Mouse (Mus musculus) midbrain, embryonic 14.5 days (tissue): ENCODE results near the gene Cit. TPM values are rescaled to one million over a fixed set of nuclear protein-coding genes. Genes with fewer than 3 reads are reported as not detected.

Source experiments
- ATAC-seq: fragments of 200-750 bp; cut with Nextera tagmentation; 2 replicates; pipeline ENCODE4 v1.8.0; 2017; ENCODE audit warnings: moderate number of reproducible peaks, moderate library complexity; ENCODE audit not compliant: low FRiP score, low TSS enrichment
- DNase-seq: peaks from one replicate; pipeline ENCODE4 v3.0.0-alpha.2; 2015
- H3K27ac ChIP-seq: fragments of 300-500 bp; sonication (generic); replicated peaks from 2 replicates; pipeline ENCODE4 v1.5.1; 2014; ENCODE audit warnings: mild to moderate bottlenecking, low read depth, low read length, moderate library complexity
- H3K27me3 ChIP-seq: fragments of 300-500 bp; sonication (generic); 2 replicates; pipeline ENCODE4 v1.6.1; 2014; ENCODE audit warnings: low read length, control low read depth, mixed read lengths; ENCODE audit not compliant: control insufficient read depth, insufficient read depth
- H3K36me3 ChIP-seq: fragments of 300-500 bp; sonication (generic); 2 replicates; pipeline ENCODE4 v1.6.1; 2014; ENCODE audit warnings: low read length, control low read depth; ENCODE audit not compliant: control insufficient read depth, insufficient read depth
- H3K4me1 ChIP-seq: fragments of 300-500 bp; sonication (generic); 2 replicates; pipeline ENCODE4 v1.6.1; 2014; ENCODE audit warnings: mild to moderate bottlenecking, antibody characterized with exemption, low read length, control low read depth; ENCODE audit not compliant: control insufficient read depth, insufficient read depth
- H3K4me2 ChIP-seq: fragments of 300-500 bp; sonication (generic); 2 replicates; pipeline ENCODE4 v1.6.1; 2014; ENCODE audit warnings: mild to moderate bottlenecking, low read length, moderate library complexity
- H3K4me3 ChIP-seq: fragments of 300-500 bp; sonication (generic); replicated peaks from 2 replicates; pipeline ENCODE4 v1.5.1; 2014; ENCODE audit warnings: low read depth, low read length
- H3K9ac ChIP-seq: fragments of 300-500 bp; sonication (generic); replicated peaks from 2 replicates; pipeline ENCODE4 v1.6.1; 2014; ENCODE audit warnings: mild to moderate bottlenecking, low read length, moderate library complexity
- H3K9me3 ChIP-seq: fragments of 300-500 bp; sonication (generic); 2 replicates; pipeline ENCODE4 v1.6.1; 2016; ENCODE audit warnings: low read length, control low read depth, mixed read lengths; ENCODE audit not compliant: control insufficient read depth
- WGBS: fragments of 180-500 bp; shearing (Covaris S2); extraction: QIAGEN DNeasy Blood & Tissue Kit; methylation state at CpG from one replicate; pipeline ENCODE4 v1.1.7; 2014; 5-methylcytosine and 5-hydroxymethylcytosine counted together
- polyA plus RNA-seq: library from polyadenylated mRNA; unstranded; fragments of >200 nt; fragmentation: Nextera tagmentation; extraction: Ambion mirVana; gene quantifications from 2 replicates; pipeline ENCODE4 v1.2.1, GENCODE M21; 2014

Cit gene
- polyA plus RNA-seq, 1 experiment from 2014 or later, result 17.0 TPM

GRCm38 (mm10) chr5:115872956-115873355, 27.9 kb downstream of the Cit start:
- no peaks in the 10 kb centered on the region for H3K27me3 ChIP-seq
- no peak overlapping the region for H3K9ac ChIP-seq
- no peak overlapping the region for H3K27ac ChIP-seq
- no peaks in the 10 kb centered on the region for H3K36me3 ChIP-seq
- H3K4me2 ChIP-seq, result no peak overlapping the region
- H3K4me1 ChIP-seq, result peaks cover 8% of the 10 kb centered on the region
- H3K9me3 ChIP-seq, result no peaks in the 10 kb centered on the region
- ATAC-seq, result no peak
- 83% methylated on average over 4 of the region's 4 CpGs for WGBS
- DNase-seq, result no peak
- no peak overlapping the region for H3K4me3 ChIP-seq

GRCm38 (mm10) chr5:115877425-115877824, 32.3 kb downstream of the Cit start:
- 99% methylated on average over 6 of the region's 6 CpGs for WGBS

GRCm38 (mm10) chr5:115882165-115882564, 37.1 kb downstream of the Cit start:
- ATAC-seq (no peak), DNase-seq (no peak)
- 94% methylated on average over 9 of the region's 9 CpGs for WGBS
- no peak overlapping the region for H3K27ac ChIP-seq
- no peaks in the 10 kb centered on the region for H3K27me3 ChIP-seq
- no peak overlapping the region for H3K4me2 ChIP-seq
- H3K9me3 ChIP-seq, result no peaks in the 10 kb centered on the region
- no peaks in the 10 kb centered on the region for H3K4me1 ChIP-seq
- no peak overlapping the region for H3K9ac ChIP-seq
- H3K36me3 ChIP-seq, result no peaks in the 10 kb centered on the region
- no peak overlapping the region for H3K4me3 ChIP-seq

More at GRCm38 (mm10) chr5:115877425-115877824, 32.3 kb downstream of the Cit start:
- no peaks in the 10 kb centered on the region for H3K27me3 ChIP-seq
- H3K27ac ChIP-seq, result no peak overlapping the region
- no peak overlapping the region for H3K4me2 ChIP-seq
- ATAC-seq (no peak), DNase-seq (no peak)
- H3K9ac ChIP-seq, result no peak overlapping the region
- H3K36me3 ChIP-seq, result no peaks in the 10 kb centered on the region
- no peaks in the 10 kb centered on the region for H3K9me3 ChIP-seq
- H3K4me3 ChIP-seq, result no peak overlapping the region
- H3K4me1 ChIP-seq, result no peaks in the 10 kb centered on the region

- no peak overlapping the region for H3K4me3 ChIP-seq
- H3K27ac ChIP-seq, result no peak overlapping the region
- no peaks in the 10 kb centered on the region for H3K4me1 ChIP-seq
- no peak overlapping the region for H3K9ac ChIP-seq
- DNase-seq (no peak), ATAC-seq (no peak)
- H3K27me3 ChIP-seq, result no peaks in the 10 kb centered on the region
- H3K9me3 ChIP-seq, result no peaks in the 10 kb centered on the region
- no peak overlapping the region for H3K4me2 ChIP-seq
- H3K36me3 ChIP-seq, result no peaks in the 10 kb centered on the region
- 92% methylated on average over 9 of the region's 9 CpGs for WGBS
Measured at GRCm38 (mm10) chr5:115884429-115884828, 39.4 kb downstream of the Cit start.

- no peaks in the 10 kb centered on the region for H3K36me3 ChIP-seq
- DNase-seq (no peak), ATAC-seq (no peak)
- H3K4me3 ChIP-seq, result no peak overlapping the region
- no peaks in the 10 kb centered on the region for H3K9me3 ChIP-seq
- no peaks in the 10 kb centered on the region for H3K4me1 ChIP-seq
- H3K4me2 ChIP-seq, result no peak overlapping the region
- no peaks in the 10 kb centered on the region for H3K27me3 ChIP-seq
- WGBS, result 70% methylated on average over 5 of the region's 5 CpGs
- no peak overlapping the region for H3K27ac ChIP-seq
- H3K9ac ChIP-seq, result no peak overlapping the region
Measured at GRCm38 (mm10) chr5:115893772-115894171, 48.7 kb downstream of the Cit start.

- 67% methylated on average over 9 of the region's 9 CpGs for WGBS
- H3K4me3 ChIP-seq, result no peak overlapping the region
- no peaks in the 10 kb centered on the region for H3K36me3 ChIP-seq
- H3K9me3 ChIP-seq, result no peaks in the 10 kb centered on the region
- DNase-seq, result peak; percentile 8
- H3K9ac ChIP-seq, result no peak overlapping the region
- H3K27ac ChIP-seq, result no peak overlapping the region
- no peaks in the 10 kb centered on the region for H3K27me3 ChIP-seq
- no peak overlapping the region for H3K4me2 ChIP-seq
- no peak for ATAC-seq
- H3K4me1 ChIP-seq, result no peaks in the 10 kb centered on the region
Measured at GRCm38 (mm10) chr5:115897036-115897435, 52.0 kb downstream of the Cit start.

- no peaks in the 10 kb centered on the region for H3K9me3 ChIP-seq
- H3K27me3 ChIP-seq, result no peaks in the 10 kb centered on the region
- ATAC-seq (peak; percentile 76), DNase-seq (peak; percentile 81)
- H3K36me3 ChIP-seq, result no peaks in the 10 kb centered on the region
- H3K4me2 ChIP-seq, result peak overlapping the region; percentile 80
- peaks cover 14% of the 10 kb centered on the region; the same call in 1 of the 2 replicates for H3K4me1 ChIP-seq
- H3K9ac ChIP-seq, result peak overlapping the region; percentile 49
- 3% methylated on average over 38 of the region's 38 CpGs for WGBS
- peak overlapping the region; percentile 70 for H3K27ac ChIP-seq
- peak overlapping the region; percentile 44 for H3K4me3 ChIP-seq
Measured at GRCm38 (mm10) chr5:115907037-115908009, 62.2 kb downstream of the Cit start.

GRCm38 (mm10) chr5:115908251-115908650, 63.2 kb downstream of the Cit start:
- H3K4me3 ChIP-seq, result peak overlapping the region; percentile 44
- peaks cover 14% of the 10 kb centered on the region; the same call in 1 of the 2 replicates for H3K4me1 ChIP-seq
- peak overlapping the region; percentile 49 for H3K9ac ChIP-seq
- H3K9me3 ChIP-seq, result no peaks in the 10 kb centered on the region
- 14% methylated on average over 10 of the region's 10 CpGs for WGBS
- no peaks in the 10 kb centered on the region for H3K27me3 ChIP-seq
- DNase-seq, result peak; percentile 88
- ATAC-seq, result peak; percentile 43; the same call in 1 of the 2 replicates
- H3K27ac ChIP-seq, result peak overlapping the region; percentile 70
- H3K36me3 ChIP-seq, result no peaks in the 10 kb centered on the region
- peak overlapping the region; percentile 80 for H3K4me2 ChIP-seq
